Comparison of ENCODE assay signal across 31 mouse cellular contexts in genomic region chr1:183987711-183988245, GRCm38 (mm10). TPM values are rescaled to one million over a fixed set of nuclear protein-coding genes. Genes with fewer than 3 reads are reported as not detected.
DNase-seq lines count a peak whose midpoint lies in the region; ATAC-seq lines count a peak whose summit lies in the region.
"Had no signal": no experiment of that assay in that cellular context is flagged by ENCODE, and none has a peak within 500 bp of the region (broad histone marks: within the 10 kb centered on the region; RNA-seq: fewer than 3 reads in every experiment).

No protein-coding gene starts in this region.

- 89% methylated on average over 7 of the region's 7 CpGs for WGBS in heart, embryonic 11.5 days (ENCODE audit: insufficient replicate concordance)

- no peaks in the 10 kb centered on the region for H3K27me3 ChIP-seq in heart, embryonic 11.5 days (ENCODE audit: control insufficient read depth, insufficient read depth, low read length)
- H3K27me3 ChIP-seq: CH12.LX; embryonic facial prominence, embryonic 13.5 days; forebrain, embryonic 13.5 days; heart, embryonic 13.5 days; hindbrain, embryonic 12.5 days; liver, embryonic 13.5 days; megakaryocyte, embryonic 14.5 days; midbrain, embryonic 13.5 days; neural tube, embryonic 12.5 days had no signal

- no peak overlapping the region for H3K27ac ChIP-seq in heart, embryonic 11.5 days (ENCODE audit: low read depth, low read length)
- H3K27ac ChIP-seq: embryonic facial prominence, embryonic 13.5 days; forebrain, embryonic 13.5 days; gastrocnemius, adult 2 months; heart, embryonic 13.5 days; hindbrain, embryonic 12.5 days; left cerebral cortex, adult 2 months; liver, embryonic 13.5 days; midbrain, embryonic 13.5 days; neural tube, embryonic 12.5 days; stomach, postnatal 0 days had no signal

- no peak for ATAC-seq in heart, embryonic 11.5 days (replicated peaks; ENCODE audit: insufficient number of reproducible peaks, low FRiP score, low TSS enrichment)
- ATAC-seq: forebrain, embryonic 13.5 days; midbrain, embryonic 13.5 days had no signal

- H3K9me3 ChIP-seq in heart, embryonic 11.5 days (replicated peaks; ENCODE audit: control insufficient read depth, low read length) = no peaks in the 10 kb centered on the region
- H3K9me3 ChIP-seq: embryonic facial prominence, embryonic 13.5 days; forebrain, embryonic 13.5 days; heart, embryonic 13.5 days; hindbrain, embryonic 12.5 days; liver, embryonic 13.5 days; midbrain, embryonic 13.5 days; neural tube, embryonic 12.5 days had no signal

- H3K4me1 ChIP-seq in heart, embryonic 11.5 days (ENCODE audit: control insufficient read depth, insufficient read depth, low read length) = no peaks in the 10 kb centered on the region
- H3K4me1 ChIP-seq: embryonic facial prominence, embryonic 13.5 days; forebrain, embryonic 13.5 days; hindbrain, embryonic 12.5 days; liver, embryonic 13.5 days; midbrain, embryonic 13.5 days; neural tube, embryonic 12.5 days had no signal

- no peak overlapping the region for H3K4me3 ChIP-seq in heart, embryonic 11.5 days (ENCODE audit: low read depth, low read length)
- H3K4me3 ChIP-seq: embryonic facial prominence, embryonic 13.5 days; erythroblast, embryonic 14.5 days; forebrain, embryonic 13.5 days; gastrocnemius, adult 2 months; heart, embryonic 13.5 days; hindbrain, embryonic 12.5 days; left cerebral cortex, adult 2 months; liver, embryonic 13.5 days; megakaryocyte, embryonic 14.5 days; midbrain, embryonic 13.5 days; neural tube, embryonic 12.5 days had no signal

- no peaks in the 10 kb centered on the region for H3K36me3 ChIP-seq in heart, embryonic 11.5 days (ENCODE audit: control insufficient read depth, insufficient read depth, low read length)
- H3K36me3 ChIP-seq: embryonic facial prominence, embryonic 13.5 days; G1E; heart, embryonic 13.5 days; hindbrain, embryonic 12.5 days; liver, embryonic 13.5 days; midbrain, embryonic 13.5 days; neural tube, embryonic 12.5 days had no signal

- no peak overlapping the region for H3K9ac ChIP-seq in heart, embryonic 11.5 days (ENCODE audit: low read depth, low read length)
- H3K9ac ChIP-seq: embryonic facial prominence, embryonic 13.5 days; forebrain, embryonic 13.5 days; heart, embryonic 13.5 days; hindbrain, embryonic 12.5 days; liver, embryonic 13.5 days; lung, embryonic 14.5 days; midbrain, embryonic 13.5 days; neural tube, embryonic 12.5 days had no signal

- peak; percentile 94 for DNase-seq in CD4-positive helper T cell, adult 2 months (ENCODE audit: low read depth, low spot score)
- peak; percentile 52 for DNase-seq in NIH3T3 (ENCODE audit: low read depth)
- DNase-seq in naive thymus-derived CD4-positive, alpha-beta T cell, adult 2 months (ENCODE audit: low read depth) = peak; percentile 94
- peak; percentile 48 for DNase-seq in thymus, postnatal 25 days
- DNase-seq in layer of hippocampus, adult 9-10 months (ENCODE audit: low spot score) = no peak
- DNase-seq in kidney, postnatal 14 days = no peak
- DNase-seq: adrenal gland, postnatal 10 days; cerebellum, adult 2 months; cerebellum, postnatal 36 days; embryo, embryonic 11 days; gastrocnemius, adult 2 months; heart, postnatal 14 days; kidney, adult 2 months; kidney, postnatal 25 days; liver, embryonic 13.5 days; lung, embryonic 14.5 days; lung, postnatal 36 days; right cerebral cortex, adult 18-20 months had no signal

- no peak overlapping the region for H3K4me2 ChIP-seq in heart, embryonic 11.5 days
- H3K4me2 ChIP-seq: embryonic facial prominence, embryonic 13.5 days; forebrain, embryonic 13.5 days; heart, embryonic 13.5 days; hindbrain, embryonic 12.5 days; liver, embryonic 13.5 days; lung, embryonic 14.5 days; midbrain, embryonic 13.5 days; neural tube, embryonic 12.5 days had no signal

RNA-seq across cellular contexts. Expression of gene Dusp10, which starts 25.3 kb away (rescaled TPM):
- polyA plus RNA-seq in heart, embryonic 11.5 days (2014; fragmentation: Nextera tagmentation; extraction: Ambion mirVana) = 14.4 and 14.8 TPM in 2 replicates
- polyA plus RNA-seq: G1E had no signal

RNA-seq across cellular contexts. Expression of gene 1700056E22Rik, which starts 46.3 kb away (rescaled TPM):
- polyA plus RNA-seq in heart, embryonic 11.5 days (2014; fragmentation: Nextera tagmentation; extraction: Ambion mirVana) = 1.8 and 2.5 TPM in 2 replicates
- polyA plus RNA-seq: G1E had no signal

Comparison
In these comparisons a context has a peak if more than half of its experiments do, and no peak if none do; other contexts are left out.
1. DNase-seq: peak in CD4-positive helper T cell, adult 2 months (single experiment), NIH3T3 (single experiment), naive thymus-derived CD4-positive, alpha-beta T cell, adult 2 months (single experiment) and thymus, postnatal 25 days (single experiment); none in layer of hippocampus, adult 9-10 months (single experiment) and kidney, postnatal 14 days (single experiment).